Mouse (Mus musculus): ENCODE data around the gene Lrrk1. TPM values are rescaled to one million over a fixed set of nuclear protein-coding genes. Genes with fewer than 3 reads are reported as not detected.

Gene Lrrk1
- total and polyA plus RNA-seq, 2 experiments from 2014 or later, result 2.1 to 3.8 TPM

- WGBS, result 62% methylated on average over 10 of the region's 10 CpGs
- DNase-seq (ENCODE audit: low spot score), result peak; percentile 73
- H3K36me3 ChIP-seq (ENCODE audit: insufficient read depth, low read length), result 0 out of 2 replicates have a peak, but pooled peaks cover 3% of the 10 kb centered on the region
- no peak overlapping the region for H3K9ac ChIP-seq (replicated peaks; ENCODE audit: low read length, poor library complexity, severe bottlenecking)
- no peak overlapping the region for H3K27ac ChIP-seq (ENCODE audit: low read depth, low read length)
- TF ChIP-seq CTCF (IDR thresholded peaks at IDR 0.05), result no peak
- H3K4me3 ChIP-seq (ENCODE audit: low read depth, low read length), result no peak overlapping the region
- no peaks in the 10 kb centered on the region for H3K9me3 ChIP-seq (ENCODE audit: low read length)
- H3K27me3 ChIP-seq (ENCODE audit: insufficient read depth, low read length), result no peaks in the 10 kb centered on the region
- ATAC-seq (ENCODE audit: low FRiP score), result 0 out of 2 replicates have a peak, but pooled peaks have one; percentile 21
- no peaks in the 10 kb centered on the region for H3K4me1 ChIP-seq (ENCODE audit: insufficient read depth, low read length)
- H3K4me2 ChIP-seq (ENCODE audit: low read depth, low read length, poor library complexity, severe bottlenecking), result no peak overlapping the region
Measured at GRCm38 (mm10) chr7:66179120-66179581, 209.0 kb downstream of the Lrrk1 start.

DNA sequence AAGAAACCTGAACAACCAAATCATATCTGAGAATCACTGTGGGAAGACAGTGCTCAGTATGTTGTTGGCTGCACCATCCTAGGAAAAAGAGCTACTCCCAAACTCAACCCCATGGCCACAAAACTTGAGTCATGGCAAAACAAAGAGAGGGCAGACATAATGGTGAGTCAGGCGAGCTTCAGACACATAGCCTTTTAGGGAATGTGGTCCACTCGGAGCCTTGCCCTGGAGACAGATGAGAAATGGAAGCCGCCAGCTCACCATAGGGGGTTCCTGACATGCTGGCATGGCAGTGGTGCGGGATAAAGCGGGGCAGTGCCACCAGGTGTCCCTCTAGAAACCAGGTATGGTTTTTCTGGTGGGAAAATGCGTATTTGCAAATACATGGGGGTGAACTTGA, 210.0 kb downstream of the Lrrk1 start:
- 88% methylated on average over 6 of the region's 6 CpGs for WGBS
- Histone ChIP-seq H3K4me2 (ENCODE audit: low read depth, low read length, poor library complexity, severe bottlenecking) (no peak overlapping the region), H3K9ac (replicated peaks; ENCODE audit: low read length, poor library complexity, severe bottlenecking) (no peak overlapping the region), H3K4me3 (ENCODE audit: low read depth, low read length) (no peak overlapping the region), H3K27me3 (ENCODE audit: insufficient read depth, low read length) (no peaks in the 10 kb centered on the region), H3K36me3 (ENCODE audit: insufficient read depth, low read length) (0 out of 2 replicates have a peak, but pooled peaks cover 4% of the 10 kb centered on the region), H3K9me3 (ENCODE audit: low read length) (no peaks in the 10 kb centered on the region), H3K4me1 (ENCODE audit: insufficient read depth, low read length) (no peaks in the 10 kb centered on the region), H3K27ac (ENCODE audit: low read depth, low read length) (no peak overlapping the region)
- DNase-seq (ENCODE audit: low spot score) (no peak), ATAC-seq (ENCODE audit: low FRiP score) (no peak)
- TF ChIP-seq CTCF (IDR thresholded peaks at IDR 0.05), result no peak

DNA sequence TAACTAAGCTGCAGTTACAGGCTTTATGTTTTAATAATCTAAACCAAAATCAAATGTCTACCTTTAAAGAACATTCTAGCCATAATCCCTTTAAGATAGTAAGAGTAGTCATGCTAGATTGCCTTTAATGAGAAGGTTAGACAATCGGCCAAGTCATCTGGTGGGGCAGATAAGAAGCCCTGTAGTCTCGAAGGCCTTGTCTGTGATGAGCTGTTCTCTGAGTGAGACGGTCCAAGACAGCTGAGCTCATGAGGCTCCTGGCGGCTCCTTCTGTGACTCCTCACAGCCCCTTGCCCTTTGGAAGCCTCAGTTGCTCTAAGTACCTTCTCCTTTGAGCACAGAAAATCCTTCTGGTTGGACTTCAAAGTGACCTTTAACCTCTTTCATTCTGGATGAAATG, 211.2 kb downstream of the Lrrk1 start:
- no peak for TF ChIP-seq CTCF (IDR thresholded peaks at IDR 0.05)
- Histone ChIP-seq H3K4me3 (ENCODE audit: low read depth, low read length) (no peak overlapping the region), H3K36me3 (ENCODE audit: insufficient read depth, low read length) (0 out of 2 replicates have a peak, but pooled peaks cover 4% of the 10 kb centered on the region), H3K9ac (replicated peaks; ENCODE audit: low read length, poor library complexity, severe bottlenecking) (no peak overlapping the region), H3K4me1 (ENCODE audit: insufficient read depth, low read length) (no peaks in the 10 kb centered on the region), H3K27me3 (ENCODE audit: insufficient read depth, low read length) (no peaks in the 10 kb centered on the region), H3K9me3 (ENCODE audit: low read length) (no peaks in the 10 kb centered on the region), H3K27ac (ENCODE audit: low read depth, low read length) (no peak overlapping the region), H3K4me2 (ENCODE audit: low read depth, low read length, poor library complexity, severe bottlenecking) (no peak overlapping the region)
- ATAC-seq (ENCODE audit: low FRiP score) (no peak), DNase-seq (ENCODE audit: low spot score) (no peak)
- 64% methylated on average over 4 of the region's 4 CpGs for WGBS

Small RNAs within 50 kb of the gene (microRNA-seq; reads per million reads assigned to microRNA genes)
- gene Mir7057 (ENCODE audit: borderline number of aligned reads), result not detected

Other genes starting within 250 kb of the Lrrk1 start
- gene Gm10974, start 22.4 kb downstream of the Lrrk1 start, total RNA-seq (2014; rRNA removed), result not detected in 2 replicates
- not detected in 2 replicates for gene Gm10974, start 22.4 kb downstream of the Lrrk1 start, polyA plus RNA-seq (2015; fragmentation: Nextera tagmentation; extraction: Ambion mirVana)
- 0.85 and 1.5 TPM in 2 replicates for gene Aldh1a3, start 39.2 kb upstream of the Lrrk1 start, total RNA-seq (2014; rRNA removed)
- 0.59 and 1.1 TPM in 2 replicates for gene Aldh1a3, start 39.2 kb upstream of the Lrrk1 start, polyA plus RNA-seq (2015; fragmentation: Nextera tagmentation; extraction: Ambion mirVana)